Mouse (Mus musculus) lung, embryonic 14.5 days (tissue): ENCODE data around the gene Tdrd6. TPM values are rescaled to one million over a fixed set of nuclear protein-coding genes. Genes with fewer than 3 reads are reported as not detected.

ENCODE experiments used
- ATAC-seq: fragments of 200-750 bp; cut with Nextera tagmentation; 2 replicates; pipeline ENCODE4 v1.8.0; 2017; ENCODE audit warnings: mild to moderate bottlenecking, moderate TSS enrichment, moderate library complexity; ENCODE audit not compliant: insufficient read depth
- DNase-seq: peaks from one replicate; pipeline ENCODE4 v3.0.0-alpha.2; 2015
- H3K27ac ChIP-seq: fragments of 300-500 bp; sonication (generic); 2 replicates; pipeline ENCODE4 v1.5.1; 2014; ENCODE audit warnings: low read depth, mild to moderate bottlenecking, moderate library complexity
- H3K27me3 ChIP-seq: fragments of 300-500 bp; sonication (generic); 2 replicates; pipeline ENCODE4 v1.6.1; 2014; ENCODE audit warnings: low read length, control low read depth; ENCODE audit not compliant: insufficient read depth
- H3K36me3 ChIP-seq: fragments of 300-500 bp; sonication (generic); 2 replicates; pipeline ENCODE4 v1.6.1; 2014; ENCODE audit warnings: control low read depth; ENCODE audit not compliant: insufficient read depth
- H3K4me1 ChIP-seq: fragments of 300-500 bp; sonication (generic); 2 replicates; pipeline ENCODE4 v1.6.1; 2014; ENCODE audit warnings: antibody characterized with exemption, control low read depth; ENCODE audit not compliant: insufficient read depth
- H3K4me2 ChIP-seq: fragments of 300-500 bp; sonication (generic); 2 replicates; pipeline ENCODE4 v1.6.1; 2014; ENCODE audit warnings: mild to moderate bottlenecking
- H3K4me3 ChIP-seq: fragments of 300-500 bp; sonication (generic); 2 replicates; pipeline ENCODE4 v1.5.1; 2014; ENCODE audit warnings: low read depth, low read length
- H3K9ac ChIP-seq: fragments of 300-500 bp; sonication (generic); 2 replicates; pipeline ENCODE4 v1.6.1; 2014
- H3K9me3 ChIP-seq: fragments of 300-500 bp; sonication (generic); 2 replicates; pipeline ENCODE4 v1.6.1; 2016; ENCODE audit warnings: low read depth, low read length, control low read depth
- CTCF ChIP-seq: IDR thresholded peaks from 2 replicates; pipeline ENCODE4 v1.5.1; 2016; ENCODE audit warnings: antibody characterized with exemption, low read depth
- WGBS: fragments of 180-500 bp; shearing (Covaris S2); extraction: QIAGEN DNeasy Blood & Tissue Kit; methylation state at CpG from one replicate; pipeline ENCODE4 v1.1.7; 2014; 5-methylcytosine and 5-hydroxymethylcytosine counted together
- polyA plus RNA-seq: library from polyadenylated mRNA; unstranded; fragments of >200 nt; fragmentation: Nextera tagmentation; extraction: Ambion mirVana; gene quantifications from 2 replicates; pipeline ENCODE4 v1.2.1, GENCODE M21; 2014

Gene Tdrd6
- polyA plus RNA-seq, 1 experiment from 2014 or later, result not detected

- H3K9ac ChIP-seq, result peak within 1 kb of the TSS; percentile 73
- DNase-seq (peak; percentile 96), ATAC-seq (peak; percentile 99)
- no peak for TF ChIP-seq CTCF
- H3K36me3 ChIP-seq, result no peaks in the 10 kb centered on the region
- H3K4me1 ChIP-seq, result peaks cover 6% of the 10 kb centered on the region; the same call in 1 of the 2 replicates
- H3K9me3 ChIP-seq, result no peaks in the 10 kb centered on the region
- no peaks in the 10 kb centered on the region for H3K27me3 ChIP-seq
- H3K4me2 ChIP-seq, result peak within 1 kb of the TSS; percentile 85
- H3K4me3 ChIP-seq, result peak within 1 kb of the TSS; percentile 77
- under 1% methylated on average over 41 of the region's 41 CpGs for WGBS
- peak within 1 kb of the TSS; percentile 61 for H3K27ac ChIP-seq
Measured at GRCm38 (mm10) chr17:43666576-43667289, 36.6 kb upstream of the Tdrd6 start, which contains the start of gene Slc25a27. Slc25a27 (minus strand) TSS chr17:43667214.

GRCm38 (mm10) chr17:43651314-43652046 is 21.4 kb upstream of the Tdrd6 start:
- 69% methylated on average over 14 of the region's 14 CpGs for WGBS
- Histone ChIP-seq H3K9me3 (no peaks in the 10 kb centered on the region), H3K9ac (no peak overlapping the region), H3K27me3 (no peaks in the 10 kb centered on the region), H3K27ac (no peak overlapping the region), H3K4me3 (no peak overlapping the region), H3K4me1 (no peaks in the 10 kb centered on the region), H3K36me3 (peaks cover 21% of the 10 kb centered on the region; the same call in 1 of the 2 replicates), H3K4me2 (no peak overlapping the region)
- no peak for TF ChIP-seq CTCF
- DNase-seq, result no peak
- ATAC-seq, result no peak

- Histone ChIP-seq H3K4me3 (no peak overlapping the region), H3K4me1 (no peaks in the 10 kb centered on the region), H3K36me3 (peaks cover 21% of the 10 kb centered on the region; the same call in 1 of the 2 replicates), H3K9ac (no peak overlapping the region), H3K9me3 (no peaks in the 10 kb centered on the region), H3K4me2 (no peak overlapping the region), H3K27me3 (no peaks in the 10 kb centered on the region), H3K27ac (no peak overlapping the region)
- 82% methylated on average over 10 of the region's 10 CpGs for WGBS
- peak; percentile 59 for TF ChIP-seq CTCF
- DNase-seq (peak; percentile 34), ATAC-seq (no peak)
Measured at GRCm38 (mm10) chr17:43649641-43650436, 19.7 kb upstream of the Tdrd6 start.

GRCm38 (mm10) chr17:43646925-43647324 is 16.8 kb upstream of the Tdrd6 start:
- no peak overlapping the region for H3K27ac ChIP-seq
- WGBS, result 58% methylated on average over 5 of the region's 5 CpGs
- no peak overlapping the region for H3K4me3 ChIP-seq
- no peak for DNase-seq
- H3K4me2 ChIP-seq, result no peak overlapping the region
- peaks cover 15% of the 10 kb centered on the region; the same call in 1 of the 2 replicates for H3K36me3 ChIP-seq
- H3K27me3 ChIP-seq, result no peaks in the 10 kb centered on the region
- ATAC-seq, result no peak
- no peak overlapping the region for H3K9ac ChIP-seq
- TF ChIP-seq CTCF, result no peak
- H3K4me1 ChIP-seq, result no peaks in the 10 kb centered on the region
- no peaks in the 10 kb centered on the region for H3K9me3 ChIP-seq

- Histone ChIP-seq H3K4me3 (no peak overlapping the region), H3K36me3 (0 out of 2 replicates have a peak, but pooled peaks cover 10% of the 10 kb centered on the region), H3K4me1 (no peaks in the 10 kb centered on the region), H3K27me3 (no peaks in the 10 kb centered on the region), H3K9ac (no peak overlapping the region), H3K9me3 (no peaks in the 10 kb centered on the region), H3K4me2 (no peak overlapping the region), H3K27ac (no peak overlapping the region)
- TF ChIP-seq CTCF, result no peak
- no peak for DNase-seq
- ATAC-seq, result no peak
- WGBS, result 90% methylated on average over 3 of the region's 3 CpGs
Measured at GRCm38 (mm10) chr17:43645136-43645535, 15.0 kb upstream of the Tdrd6 start.

GRCm38 (mm10) chr17:43644375-43644774 is 14.3 kb upstream of the Tdrd6 start:
- TF ChIP-seq CTCF, result no peak
- no peaks in the 10 kb centered on the region for H3K27me3 ChIP-seq
- H3K4me1 ChIP-seq, result no peaks in the 10 kb centered on the region
- ATAC-seq, result peak; percentile 82
- no peaks in the 10 kb centered on the region for H3K9me3 ChIP-seq
- WGBS, result 42% methylated on average over 7 of the region's 7 CpGs
- peak; percentile 76 for DNase-seq
- no peak overlapping the region for H3K4me3 ChIP-seq
- no peak overlapping the region for H3K27ac ChIP-seq
- H3K9ac ChIP-seq, result no peak overlapping the region
- H3K4me2 ChIP-seq, result no peak overlapping the region
- H3K36me3 ChIP-seq, result 0 out of 2 replicates have a peak, but pooled peaks cover 10% of the 10 kb centered on the region

- Histone ChIP-seq H3K4me3 (no peak overlapping the region), H3K27me3 (no peaks in the 10 kb centered on the region), H3K4me2 (no peak overlapping the region), H3K27ac (no peak overlapping the region), H3K36me3 (0 out of 2 replicates have a peak, but pooled peaks cover 10% of the 10 kb centered on the region), H3K9me3 (no peaks in the 10 kb centered on the region), H3K9ac (no peak overlapping the region), H3K4me1 (no peaks in the 10 kb centered on the region)
- TF ChIP-seq CTCF, result no peak
- WGBS, result 67% methylated on average over 7 of the region's 7 CpGs
- ATAC-seq (no peak), DNase-seq (no peak)
Measured at GRCm38 (mm10) chr17:43643191-43643590, 13.1 kb upstream of the Tdrd6 start.
